Mouse (Mus musculus) adrenal gland, adult 8-10 months (tissue): ENCODE results near the gene Slc39a10. TPM values are rescaled to one million over a fixed set of nuclear protein-coding genes. Genes with fewer than 3 reads are reported as not detected.

Source experiments
- DNase-seq: peaks from one replicate; pipeline ENCODE4 v3.0.0; 2022
- total RNA-seq, 4 experiments: library from RNA; stranded (reverse); gene quantifications; 2 replicates each; pipeline ENCODE4 v1.2.4; 2022

Gene Slc39a10
- total RNA-seq: 10 to 100 TPM; 19.5 to 24.6 (median 23.3) TPM

DNA sequence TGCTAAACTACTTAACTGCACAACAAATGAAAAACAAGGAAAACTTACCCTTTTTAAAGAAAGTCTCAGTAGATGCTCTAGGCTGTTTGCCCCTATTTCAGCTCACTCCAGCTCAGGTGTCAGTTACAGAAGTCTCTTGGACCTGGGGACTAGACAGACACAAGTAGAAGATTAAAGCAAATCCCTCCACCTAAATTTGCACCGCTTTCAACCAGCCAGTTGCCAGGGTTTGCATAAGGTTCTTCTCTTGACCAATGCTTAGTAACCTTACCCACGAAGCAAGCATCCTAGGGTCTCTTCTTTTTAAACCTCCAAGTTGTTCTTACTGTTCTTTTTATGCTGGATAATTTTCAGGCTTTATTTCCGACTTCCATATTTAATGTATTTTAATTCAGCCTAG lies at the start of gene Slc39a10:
TSS of gene Slc39a10 (minus strand) at position 101 of the 400 bp plus-strand sequence.
- DNase-seq: no peak

DNA sequence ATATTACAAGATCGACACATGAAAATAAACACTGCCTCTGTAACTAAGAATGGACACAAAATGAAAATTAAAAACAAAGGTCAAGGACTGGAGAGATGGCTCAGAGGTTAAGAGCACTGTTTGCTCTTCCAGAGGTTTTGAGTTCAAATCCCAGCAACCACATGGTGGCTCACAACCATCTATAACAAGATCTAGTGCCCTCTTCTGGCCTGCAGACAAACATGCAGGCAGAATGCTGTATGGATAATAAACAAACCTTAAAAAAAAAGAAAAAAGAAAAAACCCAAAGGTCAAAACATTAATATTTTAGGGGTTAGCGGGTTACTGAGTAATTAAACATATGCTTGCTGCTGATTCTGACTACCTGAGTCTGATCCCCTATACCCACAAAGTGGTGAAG lies 46.6 kb upstream of the Slc39a10 start:
- DNase-seq: no peak

DNA sequence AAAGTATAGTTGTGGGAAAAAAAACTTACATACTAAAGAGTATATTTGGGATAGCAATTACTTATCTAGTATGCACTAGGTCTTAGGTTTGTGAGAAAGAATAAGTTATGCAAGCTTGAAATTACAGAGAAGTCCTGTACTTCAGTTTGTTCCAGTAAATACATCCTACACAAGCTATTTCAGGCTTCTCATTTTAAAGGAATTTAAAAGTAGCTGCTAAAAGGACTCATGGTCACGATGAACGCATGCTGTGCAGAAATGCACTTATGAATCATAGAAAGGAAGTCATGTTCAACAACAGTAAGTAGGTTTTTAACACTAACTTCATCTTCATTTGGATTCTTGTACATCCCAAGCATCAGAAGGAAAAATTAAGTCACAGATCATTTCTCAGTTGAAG lies 45.0 kb upstream of the Slc39a10 start:
- DNase-seq: no peak

DNA sequence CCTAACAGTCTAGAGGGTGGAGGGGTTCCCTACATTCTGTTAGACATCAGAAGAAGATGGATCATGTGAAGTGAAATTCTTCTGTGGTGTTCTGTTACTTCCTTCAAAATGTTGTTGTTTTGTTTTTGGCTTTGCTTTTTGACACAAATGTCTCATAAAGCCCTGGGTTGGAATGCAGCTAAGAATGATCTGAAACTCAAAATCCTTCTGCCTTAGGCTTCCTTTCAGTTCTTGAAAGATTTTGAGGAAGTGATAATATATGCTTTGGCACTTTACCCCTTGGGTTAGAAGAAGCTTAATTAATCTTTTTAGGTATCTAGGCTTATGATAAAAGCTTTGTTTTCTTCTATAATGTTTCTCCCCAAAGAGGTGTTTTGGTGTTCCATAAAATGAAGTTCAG lies 34.5 kb upstream of the Slc39a10 start:
- DNase-seq: no peak

DNA sequence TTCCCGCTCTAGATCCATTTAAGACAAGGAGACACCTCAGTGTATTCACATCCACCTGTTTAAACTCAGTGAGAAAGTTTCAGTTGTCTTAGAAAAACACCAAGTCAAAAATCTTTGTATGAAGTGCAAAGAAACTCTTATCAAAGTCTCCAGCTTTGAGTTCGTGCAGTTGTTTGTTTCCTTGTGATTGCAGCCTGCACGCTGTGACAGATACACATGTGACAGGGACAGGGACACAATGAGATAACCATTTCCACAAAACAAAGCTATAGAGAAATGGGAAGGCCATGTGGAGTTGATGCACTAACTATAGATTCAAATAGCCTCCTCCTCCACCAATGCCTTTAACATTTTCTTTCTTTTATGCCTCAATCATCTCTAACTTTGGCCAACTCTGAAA lies 33.6 kb upstream of the Slc39a10 start:
- DNase-seq: no peak

DNA sequence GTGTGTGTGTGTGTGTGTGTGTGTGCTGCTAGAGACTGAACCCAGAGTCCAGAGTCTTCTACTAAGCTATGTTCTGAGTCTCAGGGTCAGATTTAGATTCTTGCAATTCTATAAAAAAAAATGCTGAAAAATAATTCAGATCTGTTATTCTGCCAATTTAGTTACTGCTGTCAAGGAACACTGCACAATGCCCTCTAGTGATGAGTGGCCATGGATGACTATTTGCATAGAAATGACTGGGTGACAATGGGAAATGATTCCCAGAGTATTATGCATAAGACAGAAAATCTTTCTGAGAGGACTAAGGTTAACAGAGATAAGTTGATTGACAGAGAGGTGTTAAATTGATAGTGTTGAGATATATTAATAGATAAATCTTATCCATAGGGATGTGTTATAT lies 32.3 kb upstream of the Slc39a10 start:
- no peak for DNase-seq

DNA sequence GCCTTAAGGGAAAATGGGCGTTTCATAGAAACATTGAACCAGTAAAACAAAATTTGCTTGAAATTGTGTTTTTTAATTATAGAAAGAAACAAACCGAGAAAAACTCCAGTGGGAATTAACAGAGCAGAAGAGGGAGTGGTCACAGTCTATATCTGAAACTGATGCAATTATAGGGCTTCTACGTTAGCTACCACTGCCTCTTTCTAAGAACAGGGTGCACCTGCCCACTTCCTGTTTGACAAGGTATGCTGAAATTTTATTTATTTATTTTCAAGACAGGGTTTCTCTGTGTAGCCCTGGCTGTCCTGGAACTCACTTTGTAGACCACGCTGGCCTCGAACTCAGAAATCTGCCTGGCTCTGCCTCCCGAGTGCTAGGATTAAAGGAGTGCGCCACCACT lies 30.3 kb upstream of the Slc39a10 start:
- DNase-seq: no peak

DNA sequence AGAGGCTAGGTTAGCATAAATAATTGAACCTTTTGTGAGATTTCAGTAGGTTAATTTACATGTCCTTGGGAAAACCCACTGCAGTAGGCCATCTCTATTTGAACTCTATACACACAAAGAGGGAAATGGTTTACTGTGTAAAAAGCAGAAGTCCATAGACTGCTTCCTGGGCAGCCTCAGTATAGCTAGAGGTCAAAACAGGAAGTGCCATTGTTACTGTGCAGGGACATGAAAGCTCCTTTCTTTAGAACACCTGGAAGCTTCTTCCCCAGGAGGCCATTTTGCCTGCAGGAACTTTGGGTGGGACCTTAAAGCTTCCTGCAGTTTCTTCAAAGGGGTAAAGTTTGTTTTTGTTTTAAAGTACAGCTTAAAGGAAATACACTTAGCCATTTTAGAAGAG lies 29.0 kb upstream of the Slc39a10 start:
- no peak for DNase-seq

DNA sequence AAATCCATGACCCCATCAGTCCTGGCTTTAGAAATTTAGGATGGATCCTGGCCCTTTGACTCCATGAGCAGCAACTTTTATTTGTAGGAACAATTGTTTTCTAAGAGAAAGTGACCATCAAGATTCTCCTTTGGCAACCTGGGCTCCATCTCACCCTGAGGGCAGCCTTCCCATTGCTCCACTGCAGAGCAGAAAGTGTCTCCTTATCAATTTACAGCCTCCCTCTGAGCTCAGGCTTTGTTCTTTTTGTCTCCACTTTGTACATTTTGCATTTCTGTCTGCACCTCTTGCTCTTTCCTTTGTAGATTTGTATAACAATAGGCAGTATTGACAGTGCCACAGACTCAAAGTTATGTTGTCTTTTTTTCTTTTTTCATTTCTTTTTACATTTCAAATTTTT lies 23.6 kb upstream of the Slc39a10 start:
- DNase-seq: no peak

DNA sequence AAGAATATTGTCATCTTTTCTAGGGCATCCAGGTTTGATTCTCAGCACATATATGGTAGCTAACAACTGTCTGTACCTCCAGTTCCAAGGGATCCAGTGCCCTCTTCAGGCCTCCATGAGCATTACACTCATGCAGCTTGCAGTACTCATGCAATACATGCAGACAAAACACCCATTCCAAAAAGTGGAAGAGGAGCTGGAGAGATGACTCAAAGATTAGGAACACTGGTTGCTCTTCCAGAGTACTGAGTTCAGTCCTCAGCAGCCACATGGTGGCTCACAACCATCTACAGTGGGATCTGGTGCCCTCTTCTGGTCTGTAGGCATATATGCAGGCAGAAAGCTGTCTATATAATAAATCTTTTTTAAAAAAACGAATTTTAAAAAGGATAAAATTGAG lies 21.7 kb upstream of the Slc39a10 start:
- no peak for DNase-seq

DNA sequence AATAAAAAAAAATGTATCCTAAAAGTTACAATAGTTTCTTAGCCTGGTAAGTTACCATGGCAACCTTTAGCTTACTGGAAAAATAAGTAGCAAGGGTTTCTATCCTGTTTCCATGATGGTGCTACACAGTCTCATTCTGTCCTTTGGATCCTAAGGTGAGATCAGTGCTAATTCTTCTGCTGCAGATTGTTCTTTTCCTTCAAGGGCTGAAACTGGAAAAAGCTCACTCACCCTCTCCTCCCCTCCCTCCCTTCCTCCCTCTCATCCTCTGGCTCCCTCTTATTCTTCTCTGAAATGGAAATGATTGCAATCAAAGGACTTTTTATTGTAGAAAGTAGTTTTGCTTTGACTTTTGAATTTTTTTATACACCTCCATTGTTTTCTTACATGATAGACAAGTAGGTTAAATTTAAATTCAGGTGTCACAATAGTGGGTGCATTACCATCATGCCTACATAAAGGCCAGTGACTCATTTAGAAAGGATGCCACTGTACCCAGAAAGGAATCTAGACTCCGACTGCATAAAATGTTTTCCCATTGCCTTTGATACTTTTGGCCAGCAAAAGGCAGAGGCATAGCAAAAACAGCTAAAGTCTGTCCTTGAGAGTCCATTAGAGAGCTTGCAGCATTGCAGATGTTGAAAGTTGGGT lies 20.0 kb upstream of the Slc39a10 start:
- DNase-seq: no peak

DNA sequence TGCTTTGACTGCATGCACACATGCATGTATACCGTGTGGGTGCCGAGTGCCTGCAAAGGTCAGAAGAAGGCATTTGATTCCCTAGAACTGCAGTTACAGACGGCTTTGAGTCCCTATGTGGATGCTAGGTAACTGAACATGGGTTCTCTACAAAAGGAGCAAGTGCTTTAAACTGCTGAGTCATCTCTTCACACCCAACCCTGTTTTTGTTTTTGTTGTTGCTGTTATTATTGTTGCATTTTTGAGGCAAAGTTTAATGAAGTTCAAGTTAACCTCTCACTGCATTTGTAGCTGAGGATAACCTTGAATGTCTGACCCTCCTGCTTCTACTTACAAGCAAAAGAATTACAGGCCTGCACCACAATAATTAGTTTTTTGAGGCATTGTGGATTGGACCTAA lies 17.5 kb upstream of the Slc39a10 start:
- no peak for DNase-seq

DNA sequence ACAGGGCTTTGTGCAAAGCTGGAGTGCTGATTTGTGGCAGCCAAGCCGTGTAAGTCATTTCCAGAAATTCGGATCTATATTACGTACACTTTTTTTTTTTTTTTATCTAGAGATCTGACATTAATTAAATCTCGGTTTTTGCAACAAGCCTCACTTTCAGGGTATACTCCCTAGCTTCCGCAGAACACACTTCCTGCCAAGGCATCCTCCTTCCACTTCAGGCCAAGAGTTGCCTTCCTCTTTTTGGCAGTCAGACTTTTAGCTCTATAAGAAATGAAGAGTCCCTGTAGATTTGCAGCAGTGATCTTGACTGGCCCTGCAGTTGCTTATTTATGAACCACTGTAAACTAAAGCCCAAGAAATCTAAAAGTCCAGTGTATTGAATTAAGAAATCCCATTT lies 13.1 kb upstream of the Slc39a10 start:
- no peak for DNase-seq

DNA sequence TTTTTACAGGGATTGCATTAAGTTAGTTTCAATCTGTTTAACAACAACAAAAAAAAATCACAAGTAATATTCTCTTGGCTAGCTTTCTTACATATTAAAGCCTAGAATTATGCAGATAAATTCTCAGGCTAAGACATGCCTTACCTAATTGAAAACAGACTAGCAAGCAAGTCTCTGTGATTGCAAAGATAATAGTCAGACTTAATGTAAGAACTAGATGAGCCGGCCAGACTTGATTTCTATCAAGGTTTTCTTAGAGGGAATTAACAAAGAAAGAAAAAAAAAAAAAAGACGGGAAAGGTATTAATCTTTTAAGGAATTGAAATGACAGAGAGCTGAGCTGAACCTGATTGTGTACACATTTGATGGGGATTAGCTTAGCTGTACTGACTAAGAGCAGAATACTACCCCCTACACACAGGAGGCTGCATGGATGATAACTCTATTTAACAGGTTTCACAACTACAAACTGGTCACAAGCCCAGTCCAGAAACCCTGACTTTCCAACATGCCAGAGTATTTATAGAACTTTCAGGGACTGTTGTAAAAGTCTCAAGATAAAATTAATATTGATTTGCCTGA lies 9.5 kb upstream of the Slc39a10 start:
- DNase-seq: no peak

DNA sequence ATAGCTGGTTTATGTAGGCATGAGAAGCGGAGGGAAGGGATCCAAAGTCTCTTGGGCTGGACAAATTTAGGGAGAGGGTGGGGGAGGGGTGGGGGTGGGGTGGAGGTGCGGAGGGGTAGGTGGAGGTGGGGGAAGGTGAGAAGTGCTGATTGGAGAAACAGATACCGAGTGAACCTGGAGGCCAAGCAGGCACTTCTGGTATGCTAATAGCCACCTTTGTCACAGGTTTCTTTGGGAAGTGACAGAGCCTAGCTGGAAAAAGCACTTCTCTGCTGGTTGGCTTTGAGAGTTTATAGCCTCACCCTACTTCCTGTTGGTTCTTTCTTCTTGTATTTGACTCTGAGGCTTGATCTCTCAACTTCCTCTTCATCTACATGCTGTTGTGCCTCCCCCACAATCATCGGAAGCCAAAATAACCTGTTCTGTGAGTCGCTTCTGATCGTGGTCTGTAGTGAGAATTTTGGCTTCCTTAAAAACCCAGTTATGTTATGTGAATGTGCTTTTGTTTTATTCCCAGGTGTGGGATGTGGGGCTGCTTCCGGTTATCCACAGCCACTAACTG lies 1.7 kb upstream of the Slc39a10 start:
- no peak for DNase-seq

DNA sequence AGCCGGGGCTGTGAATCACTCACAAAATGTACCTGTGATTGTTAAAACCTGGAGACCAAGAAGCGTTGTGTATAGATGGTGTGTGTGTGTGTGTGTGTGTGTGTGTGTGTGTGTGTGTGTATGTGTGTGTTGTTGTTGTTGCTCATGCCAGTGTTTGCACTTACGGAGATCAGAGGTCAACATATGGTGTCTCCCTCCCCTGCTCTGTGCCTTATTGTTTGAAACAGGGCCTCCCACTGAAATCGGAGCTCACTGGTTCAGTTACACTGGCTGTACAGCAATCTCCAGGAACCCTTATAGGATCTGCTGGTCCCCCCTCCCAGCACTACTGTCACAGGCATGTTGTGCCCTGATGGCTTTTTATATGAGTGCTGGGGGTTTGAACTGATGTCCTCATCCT lies 3.9 kb downstream of the Slc39a10 start:
- no peak for DNase-seq

DNA sequence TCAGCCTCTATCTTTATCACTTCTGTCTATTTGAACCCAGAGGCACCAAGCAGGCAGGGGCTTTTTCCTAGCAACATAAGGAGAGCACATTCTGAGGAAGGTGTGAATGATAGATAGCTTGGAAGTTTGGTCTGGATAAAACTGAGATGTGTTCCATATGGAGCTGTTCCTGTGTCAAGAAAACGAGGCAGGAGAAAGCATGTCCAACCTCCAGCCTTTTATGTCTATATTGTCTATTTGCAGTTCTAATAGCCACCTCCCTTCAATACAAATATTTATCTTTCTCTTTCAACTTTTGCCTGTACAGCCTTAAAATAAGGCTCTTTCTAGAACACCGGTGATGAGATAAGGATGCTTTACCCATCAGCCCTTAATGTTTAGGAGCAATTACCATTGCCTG lies 4.3 kb downstream of the Slc39a10 start:
- DNase-seq: no peak

DNA sequence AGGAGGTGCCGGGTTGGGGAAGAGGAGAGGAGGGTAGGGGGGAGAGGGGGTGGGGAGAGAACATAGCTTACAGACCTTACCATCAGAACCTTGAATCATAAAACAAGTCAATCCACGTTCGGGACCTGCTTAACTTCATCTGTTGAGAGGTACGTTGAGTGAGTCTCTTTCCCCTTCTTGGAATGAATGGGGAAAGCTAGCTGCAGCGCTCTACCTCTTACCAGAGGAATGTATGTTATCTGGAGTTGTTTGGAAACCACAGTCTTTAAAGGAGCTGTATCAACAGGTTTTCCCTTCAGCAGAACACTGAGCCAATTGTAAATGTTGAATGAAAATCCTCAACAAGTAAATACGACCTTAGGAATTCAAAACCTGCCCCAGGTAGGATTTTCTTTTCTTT lies 4.7 kb downstream of the Slc39a10 start:
- no peak for DNase-seq

DNA sequence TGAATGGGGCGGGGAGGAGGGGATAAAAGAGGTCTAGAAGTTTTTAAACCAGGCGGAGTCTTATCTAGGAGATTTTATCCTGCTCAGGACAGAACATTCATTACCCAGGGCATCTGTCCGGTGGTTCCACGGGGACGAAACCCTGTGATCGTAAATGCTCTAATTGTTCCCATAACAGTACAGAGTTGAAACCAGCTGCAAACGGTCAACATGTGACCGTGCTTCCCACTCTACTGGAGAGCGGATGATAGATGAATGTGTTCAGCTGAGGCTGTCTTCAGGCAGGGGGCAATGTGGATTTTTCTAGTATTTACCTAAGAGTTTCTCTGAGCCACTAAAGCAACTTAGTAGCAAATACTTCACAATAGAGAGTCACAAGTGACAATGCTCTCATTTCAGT lies 6.6 kb downstream of the Slc39a10 start:
- no peak for DNase-seq

DNA sequence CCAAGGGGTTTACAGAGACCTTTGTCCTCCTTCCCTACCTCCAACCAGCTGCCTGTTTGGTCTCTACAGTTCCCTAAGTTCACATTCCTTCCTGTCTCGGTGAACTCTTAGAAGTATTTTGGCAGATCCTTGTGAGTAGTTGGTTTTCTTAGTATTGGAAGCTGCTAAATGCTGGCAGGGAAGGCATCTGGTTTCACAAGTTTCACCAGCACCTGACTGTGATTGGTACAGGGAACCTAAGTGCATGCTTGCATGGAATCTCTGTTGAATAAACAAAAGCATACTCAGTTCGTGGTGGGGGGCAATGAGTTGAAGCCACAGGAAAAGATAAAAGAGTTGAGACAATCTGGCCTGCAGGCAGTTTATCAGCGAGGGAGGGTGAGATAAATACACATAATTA lies 7.4 kb downstream of the Slc39a10 start:
- DNase-seq: no peak

DNA sequence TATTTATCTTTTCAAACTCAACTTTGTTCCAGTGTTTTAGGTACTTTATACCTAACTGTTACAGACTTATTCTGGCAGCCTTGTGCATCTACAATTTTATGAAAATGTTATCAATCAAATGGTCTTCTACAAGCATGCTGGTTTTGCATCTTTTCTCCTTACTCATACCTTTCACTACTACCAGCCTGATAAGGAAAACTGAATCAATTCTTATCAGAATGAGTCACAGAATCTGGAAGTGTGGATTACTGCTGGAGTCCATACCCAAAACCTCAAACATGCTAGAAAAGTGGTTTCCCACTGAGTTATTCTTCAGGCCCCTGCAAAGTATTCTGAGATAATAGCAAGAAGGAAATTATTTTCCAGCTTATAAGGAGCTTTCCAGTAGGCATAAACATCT lies 12.7 kb downstream of the Slc39a10 start:
- no peak for DNase-seq

DNA sequence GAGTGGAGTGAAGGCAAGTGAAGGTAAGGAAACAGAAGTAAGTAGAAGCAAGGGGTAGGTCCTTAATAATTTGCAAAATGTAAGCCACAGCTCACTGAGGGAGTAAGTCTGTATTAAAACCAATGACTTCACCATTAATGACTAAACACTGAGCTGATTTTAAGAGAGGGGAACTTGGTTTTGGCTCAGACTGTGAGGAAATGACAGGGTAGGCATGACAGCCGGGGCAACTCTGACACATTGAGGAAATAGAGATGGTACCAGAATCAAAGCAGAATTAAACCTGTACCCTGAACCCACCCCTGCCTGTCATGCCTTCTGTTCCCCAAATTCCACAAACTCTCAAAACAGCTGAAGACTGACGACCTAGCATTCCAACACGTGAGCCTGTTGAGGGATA lies 18.9 kb downstream of the Slc39a10 start:
- DNase-seq: no peak

DNA sequence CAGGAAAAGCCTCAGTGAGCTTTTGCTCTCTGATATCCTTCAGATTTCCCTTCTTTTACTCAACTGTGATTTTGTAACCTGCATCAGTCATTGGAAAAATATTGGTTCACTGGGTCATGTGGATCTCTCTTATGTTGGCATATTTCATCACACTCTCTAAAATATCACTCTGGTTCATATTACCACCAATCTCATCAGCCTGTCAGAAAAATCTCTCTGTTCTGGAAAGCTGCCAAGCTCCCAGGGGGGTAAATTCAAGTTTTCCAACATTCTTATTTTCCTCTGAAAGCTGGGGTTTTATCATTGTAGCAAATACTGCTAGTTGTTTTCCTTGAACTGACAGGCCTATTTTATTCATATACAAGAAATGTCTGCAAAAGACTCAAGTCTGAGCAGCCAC lies 22.9 kb downstream of the Slc39a10 start:
- DNase-seq: no peak

DNA sequence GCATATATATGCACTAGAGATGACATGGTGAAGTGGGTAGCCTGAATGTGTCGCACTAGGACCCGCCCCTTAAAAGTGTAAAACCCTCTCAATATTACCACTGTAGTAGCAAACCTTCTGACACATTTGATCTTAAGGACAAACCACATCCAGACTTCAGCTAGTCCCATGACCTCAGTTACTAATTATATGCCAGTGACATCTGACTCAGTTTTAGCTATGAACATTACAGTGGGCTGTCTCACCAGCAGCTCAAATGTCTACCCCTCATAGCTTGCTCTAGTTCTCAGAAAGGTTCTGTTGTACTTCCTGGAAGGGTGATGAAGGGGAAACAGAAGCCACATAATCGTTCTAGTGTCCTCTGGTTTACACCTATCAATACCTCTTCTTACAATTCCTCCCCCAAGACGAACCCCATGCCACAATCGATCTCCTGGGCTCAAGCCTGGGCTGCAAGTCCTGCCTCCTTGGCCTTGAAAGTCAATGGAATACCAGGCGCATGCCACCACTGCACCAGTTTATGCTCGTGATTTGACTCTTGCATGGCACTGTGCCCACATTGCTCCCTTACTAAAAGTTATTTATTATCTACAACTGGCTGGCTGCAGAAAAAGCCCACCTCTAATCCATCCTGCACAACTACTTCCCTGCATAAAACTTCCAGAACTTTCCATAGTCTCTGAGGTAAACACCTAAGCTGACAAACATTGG lies 28.3 kb downstream of the Slc39a10 start:
- DNase-seq: no peak
